Mouse (Mus musculus) liver, adult 2 months (tissue): Measurements from ENCODE around the gene Icam5.

ENCODE experiments used
- CTCF ChIP-seq: fragments of 200-500 bp; IDR thresholded peaks from 2 replicates; pipeline ENCODE4 v1.5.1; 2011; ENCODE audit warnings: low read depth, low read length, control low read depth
- POLR2A ChIP-seq: fragments of 200-500 bp; IDR thresholded peaks from 2 replicates; pipeline ENCODE4 v1.6.1; 2011; ENCODE audit warnings: low read length, control low read depth; ENCODE audit not compliant: insufficient read depth; ENCODE audit errors: extremely low read depth

GRCm38 (mm10) chr9:21012368-21012767 lies 19.5 kb upstream of the Icam5 start:
- no peak for TF ChIP-seq CTCF
- no peak for TF ChIP-seq POLR2A
